Mouse (Mus musculus) lung, postnatal 0 days (tissue): ENCODE measurements around the gene Hddc2. TPM values are rescaled to one million over a fixed set of nuclear protein-coding genes. Genes with fewer than 3 reads are reported as not detected.

ENCODE experiments used
- ATAC-seq: fragments of 200-750 bp; cut with Nextera tagmentation; 2 replicates; pipeline ENCODE4 v1.8.0; 2017; ENCODE audit warnings: moderate library complexity
- DNase-seq: peaks from one replicate; pipeline ENCODE4 v3.0.0-alpha.2; 2016; ENCODE audit warnings: low spot score
- H3K27ac ChIP-seq: fragments of 300-500 bp; sonication (generic); 2 replicates; pipeline ENCODE4 v1.5.1; 2014; ENCODE audit warnings: antibody characterized with exemption, mild to moderate bottlenecking, low read length, mixed read lengths
- H3K27me3 ChIP-seq: fragments of 300-500 bp; sonication (generic); replicated peaks from 2 replicates; pipeline ENCODE4 v1.6.1; 2014; ENCODE audit warnings: low read length, mixed read lengths; ENCODE audit not compliant: insufficient read depth
- H3K36me3 ChIP-seq: fragments of 300-500 bp; sonication (generic); 2 replicates; pipeline ENCODE4 v1.6.1; 2014; ENCODE audit warnings: low read length, mixed read lengths; ENCODE audit not compliant: insufficient read depth
- H3K4me1 ChIP-seq: fragments of 300-500 bp; sonication (generic); 2 replicates; pipeline ENCODE4 v1.6.1; 2014; ENCODE audit warnings: antibody characterized with exemption, low read depth, low read length, mixed read lengths; ENCODE audit not compliant: insufficient read depth
- H3K4me2 ChIP-seq: fragments of 300-500 bp; sonication (generic); replicated peaks from 2 replicates; pipeline ENCODE4 v1.6.1; 2014; ENCODE audit warnings: low read depth, mild to moderate bottlenecking, low read length, moderate library complexity, mixed read lengths
- H3K4me3 ChIP-seq: fragments of 300-500 bp; sonication (generic); 2 replicates; pipeline ENCODE4 v1.5.1; 2014; ENCODE audit warnings: low read depth, low read length
- H3K9ac ChIP-seq: fragments of 300-500 bp; sonication (generic); replicated peaks from 2 replicates; pipeline ENCODE4 v1.6.1; 2014; ENCODE audit warnings: low read depth, mild to moderate bottlenecking
- H3K9me3 ChIP-seq: fragments of 300-500 bp; sonication (generic); 2 replicates; pipeline ENCODE4 v1.6.1; 2016; ENCODE audit warnings: low read length, mixed read lengths
- CTCF ChIP-seq: IDR thresholded peaks from 2 replicates; pipeline ENCODE4 v1.5.1; 2016; ENCODE audit warnings: antibody characterized with exemption, mild to moderate bottlenecking
- EP300 ChIP-seq: IDR thresholded peaks from 2 replicates; pipeline ENCODE4 v1.6.1; 2016; ENCODE audit warnings: antibody characterized with exemption, mild to moderate bottlenecking, control low read depth
- WGBS: fragments of 180-500 bp; shearing (Covaris S2); extraction: QIAGEN DNeasy Blood & Tissue Kit; methylation state at CpG from one replicate; pipeline ENCODE4 v1.1.7; 2014; 5-methylcytosine and 5-hydroxymethylcytosine counted together
- polyA plus RNA-seq: library from polyadenylated mRNA; unstranded; fragments of >200 nt; fragmentation: Nextera tagmentation; extraction: Ambion mirVana; gene quantifications from 2 replicates; pipeline ENCODE4 v1.2.1, GENCODE M21; 2015

The Hddc2 gene
- polyA plus RNA-seq, 1 experiment from 2014 or later: 36.0 TPM

DNA sequence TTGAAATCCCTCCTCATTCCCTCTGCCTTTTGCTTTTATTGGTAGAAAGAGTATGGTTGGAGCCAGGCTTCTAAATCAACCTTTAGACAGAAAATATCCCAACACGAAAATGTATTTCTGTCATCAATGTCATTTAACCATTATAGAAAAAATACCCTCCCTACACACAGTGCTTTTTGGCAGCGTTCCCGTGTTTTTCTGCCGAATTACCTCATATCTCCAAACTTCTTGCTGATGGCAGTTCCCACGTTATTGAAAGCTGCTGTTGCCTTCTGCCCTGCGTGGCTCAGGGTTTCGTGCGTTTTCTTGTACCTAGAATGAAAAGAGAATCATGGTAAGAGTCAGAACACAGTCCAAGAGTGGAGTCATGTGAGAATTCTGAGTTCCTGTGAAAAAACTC, 33.2 kb downstream of the Hddc2 start:
- DNase-seq (no peak), ATAC-seq (no peak)
- no peaks in the 10 kb centered on the region for H3K36me3 ChIP-seq
- no peak overlapping the region for H3K27ac ChIP-seq
- no peak overlapping the region for H3K4me2 ChIP-seq
- TF ChIP-seq EP300: no peak
- TF ChIP-seq CTCF: no peak
- WGBS: 56% methylated on average over 8 of the region's 8 CpGs
- H3K9me3 ChIP-seq: no peaks in the 10 kb centered on the region
- no peaks in the 10 kb centered on the region for H3K4me1 ChIP-seq
- H3K4me3 ChIP-seq: no peak overlapping the region
- H3K9ac ChIP-seq: no peak overlapping the region
- H3K27me3 ChIP-seq: no peaks in the 10 kb centered on the region

DNA sequence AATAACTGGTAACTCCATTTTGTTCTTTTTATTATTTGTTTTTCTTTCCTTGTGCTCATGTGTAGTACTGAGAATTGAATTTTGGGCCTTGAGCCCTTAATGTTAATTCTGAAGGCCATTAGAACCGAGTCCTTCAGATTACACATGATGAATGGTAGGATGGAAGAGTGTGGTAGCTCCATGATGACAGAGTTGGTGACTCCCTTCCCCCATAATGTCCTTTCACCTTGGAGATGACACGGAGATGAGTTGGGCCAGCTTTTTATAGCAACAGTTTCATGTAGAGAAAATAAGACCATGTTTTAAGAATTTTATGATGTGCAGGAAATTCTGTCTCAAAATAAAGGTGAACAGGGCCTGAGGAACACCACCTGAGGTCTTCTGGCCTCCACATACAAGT, 37.9 kb downstream of the Hddc2 start:
- Histone ChIP-seq H3K4me2 (no peak overlapping the region), H3K9ac (no peak overlapping the region), H3K27me3 (no peaks in the 10 kb centered on the region), H3K36me3 (no peaks in the 10 kb centered on the region), H3K9me3 (no peaks in the 10 kb centered on the region), H3K4me1 (no peaks in the 10 kb centered on the region), H3K27ac (no peak overlapping the region), H3K4me3 (no peak overlapping the region)
- no peak for ATAC-seq
- WGBS: 80% methylated on average over 2 of the region's 2 CpGs
- DNase-seq: no peak
- no peak for TF ChIP-seq CTCF
- TF ChIP-seq EP300: no peak

- 86% methylated on average over 1 of the region's 1 CpGs for WGBS
- no peak for DNase-seq
- TF ChIP-seq EP300 (no peak), CTCF (no peak)
- H3K4me2 ChIP-seq: no peak overlapping the region
- no peaks in the 10 kb centered on the region for H3K27me3 ChIP-seq
- H3K4me1 ChIP-seq: no peaks in the 10 kb centered on the region
- H3K27ac ChIP-seq: no peak overlapping the region
- no peak overlapping the region for H3K4me3 ChIP-seq
- no peaks in the 10 kb centered on the region for H3K36me3 ChIP-seq
- H3K9ac ChIP-seq: no peak overlapping the region
- no peaks in the 10 kb centered on the region for H3K9me3 ChIP-seq
- no peak for ATAC-seq
Observed at GRCm38 (mm10) chr10:31352845-31353427, 39.8 kb downstream of the Hddc2 start.

DNA sequence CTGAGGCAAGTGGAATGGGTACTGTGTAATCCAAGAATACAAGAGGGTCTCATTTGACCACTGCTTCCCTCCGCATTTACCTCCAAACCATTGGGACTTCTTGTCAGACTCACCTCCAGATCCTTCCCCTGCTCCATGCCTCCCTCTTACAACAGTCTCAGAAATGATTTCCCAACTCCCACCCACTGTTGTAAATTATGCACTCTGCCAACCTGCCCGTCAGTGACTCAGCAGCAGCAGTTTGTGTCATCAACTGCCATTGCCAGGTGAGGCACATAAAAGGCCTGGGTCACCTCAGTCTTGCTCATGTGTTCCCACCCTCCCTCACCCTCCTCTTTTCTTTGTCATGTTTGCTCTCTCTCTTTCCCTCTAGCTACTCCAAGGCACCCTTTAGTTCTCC, 41.0 kb downstream of the Hddc2 start:
- Histone ChIP-seq H3K4me2 (no peak overlapping the region), H3K27ac (no peak overlapping the region), H3K27me3 (no peaks in the 10 kb centered on the region), H3K9ac (no peak overlapping the region), H3K36me3 (no peaks in the 10 kb centered on the region), H3K9me3 (no peaks in the 10 kb centered on the region), H3K4me3 (no peak overlapping the region), H3K4me1 (no peaks in the 10 kb centered on the region)
- ATAC-seq (no peak), DNase-seq (no peak)
- TF ChIP-seq EP300 (no peak), CTCF (no peak)
- 65% methylated on average over 2 of the region's 2 CpGs for WGBS

DNA sequence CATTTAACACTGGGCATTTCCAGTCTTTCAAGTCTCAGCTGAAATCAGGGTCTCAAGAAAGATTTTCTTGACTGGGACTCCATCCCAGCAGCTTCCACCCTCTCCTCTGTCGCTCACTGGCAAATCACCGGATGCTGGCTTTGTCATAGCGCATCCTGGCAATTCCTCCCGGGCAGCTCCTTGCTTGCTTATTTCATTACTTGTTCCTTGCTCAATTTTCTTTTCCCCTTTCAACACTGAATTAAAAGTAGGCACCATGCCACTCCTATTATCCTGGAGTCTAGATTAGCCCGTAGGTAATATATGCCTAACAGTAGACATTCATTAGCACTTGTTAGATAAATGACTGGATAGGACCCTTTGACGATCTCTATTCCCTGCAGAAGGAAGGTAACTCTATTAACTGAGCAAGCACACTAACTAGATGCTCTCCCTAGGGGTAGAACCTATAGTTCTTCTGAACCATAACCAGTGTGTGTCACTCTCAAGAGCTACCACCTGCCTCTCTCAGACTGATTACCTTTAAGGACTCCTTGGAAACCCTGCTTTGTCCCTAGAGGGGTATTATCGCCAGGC, 41.8 kb downstream of the Hddc2 start:
- ATAC-seq (no peak), DNase-seq (no peak)
- Histone ChIP-seq H3K4me3 (no peak overlapping the region), H3K27me3 (no peaks in the 10 kb centered on the region), H3K4me2 (no peak overlapping the region), H3K4me1 (no peaks in the 10 kb centered on the region), H3K36me3 (no peaks in the 10 kb centered on the region), H3K9me3 (no peaks in the 10 kb centered on the region), H3K27ac (no peak overlapping the region), H3K9ac (no peak overlapping the region)
- WGBS: 77% methylated on average over 7 of the region's 7 CpGs
- TF ChIP-seq CTCF (no peak), EP300 (no peak)

DNA sequence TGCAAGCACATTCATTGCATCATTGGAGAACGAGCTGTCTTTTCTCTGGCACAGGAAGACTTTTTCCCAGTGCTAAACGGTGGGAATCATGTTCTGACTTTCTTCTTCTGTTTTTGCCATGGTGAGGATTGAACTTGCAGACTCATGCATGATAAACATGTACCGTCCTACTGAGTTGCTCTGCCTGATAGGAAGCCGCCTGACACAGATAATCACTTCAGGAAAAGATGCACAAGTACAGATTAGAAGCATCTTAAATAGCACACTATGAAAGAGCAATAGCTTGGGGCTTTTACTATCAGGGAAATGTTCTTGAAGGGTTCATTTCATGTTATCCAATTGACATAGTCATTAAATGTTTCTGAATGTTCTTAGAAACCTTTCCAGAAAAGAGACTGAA, 46.6 kb downstream of the Hddc2 start:
- Histone ChIP-seq H3K4me3 (no peak overlapping the region), H3K9me3 (no peaks in the 10 kb centered on the region), H3K36me3 (no peaks in the 10 kb centered on the region), H3K27me3 (no peaks in the 10 kb centered on the region), H3K4me2 (no peak overlapping the region), H3K4me1 (no peaks in the 10 kb centered on the region), H3K27ac (no peak overlapping the region), H3K9ac (no peak overlapping the region)
- ATAC-seq (no peak), DNase-seq (no peak)
- 74% methylated on average over 4 of the region's 4 CpGs for WGBS
- no peak for TF ChIP-seq EP300
- no peak for TF ChIP-seq CTCF
